Mouse (Mus musculus): ENCODE data around the gene Supt3.

The Supt3 gene

DNA sequence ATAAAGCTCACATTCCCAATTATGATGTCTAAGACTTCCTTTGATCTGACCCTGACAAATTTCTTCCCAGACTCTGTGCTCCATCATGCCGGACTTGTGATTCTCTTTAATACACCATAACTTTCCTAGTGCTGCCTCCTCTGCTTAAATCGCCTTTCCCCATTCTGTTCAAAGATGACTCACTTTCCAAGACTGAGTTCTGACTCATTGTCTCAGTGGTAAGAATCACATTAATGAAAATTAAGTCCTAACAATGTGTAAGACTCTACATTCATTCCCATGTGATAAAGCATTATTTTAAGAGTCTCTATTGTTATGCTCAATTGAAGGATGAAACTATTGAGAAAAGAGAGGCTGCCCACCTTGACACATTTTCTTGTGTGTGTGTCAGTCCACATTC lies 6.1 kb upstream of the Supt3 start:
- CTCF ChIA-PET, result interaction anchor here in 1 of 4 experiments (0.6 kb wide), 1 partner anchor 173 kb away, joined by 3 read pairs; no protein-coding TSS in a partner anchor
- POLR2A ChIA-PET, result no interaction called here

- ChIA-PET CTCF (interaction anchor here in 1 of 4 experiments (0.7 kb wide), 1 partner anchor 366 kb away, joined by 3 read pairs; no protein-coding TSS in a partner anchor), POLR2A (interaction anchor here in 1 of 4 experiments (0.6 kb wide), 1 partner anchor 1897 kb away, joined by 3 read pairs; no protein-coding TSS in a partner anchor)
These were observed 4.4 kb upstream of the Supt3 start for GRCm38 (mm10) chr17:44772576-44772975.

- ChIA-PET CTCF (interaction anchor here in 3 of 4 experiments (0.7 to 1.5 kb wide), 5 partner anchors 11 to 268 kb away, joined by 3 to 6 read pairs (median 3); no protein-coding TSS in a partner anchor), POLR2A (interaction anchor here in 2 of 4 experiments (0.6 to 2.3 kb wide), 10 partner anchors 9 to 377 kb away, joined by 3 to 12 read pairs (median 4); no protein-coding TSS in a partner anchor)
These were observed 419 bp downstream of the Supt3 start for GRCm38 (mm10) chr17:44777337-44777804.

DNA sequence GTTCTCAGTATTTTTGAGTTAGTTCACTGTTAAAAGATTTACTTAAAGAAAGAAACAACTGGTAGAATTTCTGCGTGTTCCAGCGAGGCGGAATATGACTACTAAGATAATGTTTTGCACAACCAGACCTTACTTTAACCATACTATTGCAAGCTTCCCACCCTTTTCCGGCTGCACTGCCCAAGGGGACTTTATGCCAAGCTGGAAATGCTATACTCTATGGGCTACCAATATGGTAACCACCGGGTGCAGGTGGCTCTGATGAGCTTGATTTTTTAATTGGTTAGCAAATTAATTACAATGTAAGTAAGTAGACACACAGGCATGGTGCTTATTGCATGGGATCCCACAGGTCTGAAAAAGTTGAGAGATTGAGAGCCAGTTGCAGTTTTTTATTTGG lies 1.2 kb downstream of the Supt3 start:
- POLR2A ChIA-PET, result interaction anchor here in 3 of 4 experiments (0.6 to 2.3 kb wide), 8 partner anchors 9 to 1047 kb away, joined by 3 to 12 read pairs (median 3); no protein-coding TSS in a partner anchor
- CTCF ChIA-PET, result interaction anchor here in 2 of 4 experiments (1.0 to 1.5 kb wide), 3 partner anchors 11 to 268 kb away, joined by 3 to 6 read pairs (median 3); no protein-coding TSS in a partner anchor

- ChIA-PET CTCF (no interaction called here), POLR2A (interaction anchor here in 2 of 4 experiments (0.6 to 1.0 kb wide), 2 partner anchors 25 to 143 kb away, joined by 3 to 5 read pairs; no protein-coding TSS in a partner anchor)
These were observed 3.4 kb downstream of the Supt3 start for GRCm38 (mm10) chr17:44780353-44780752.

DNA sequence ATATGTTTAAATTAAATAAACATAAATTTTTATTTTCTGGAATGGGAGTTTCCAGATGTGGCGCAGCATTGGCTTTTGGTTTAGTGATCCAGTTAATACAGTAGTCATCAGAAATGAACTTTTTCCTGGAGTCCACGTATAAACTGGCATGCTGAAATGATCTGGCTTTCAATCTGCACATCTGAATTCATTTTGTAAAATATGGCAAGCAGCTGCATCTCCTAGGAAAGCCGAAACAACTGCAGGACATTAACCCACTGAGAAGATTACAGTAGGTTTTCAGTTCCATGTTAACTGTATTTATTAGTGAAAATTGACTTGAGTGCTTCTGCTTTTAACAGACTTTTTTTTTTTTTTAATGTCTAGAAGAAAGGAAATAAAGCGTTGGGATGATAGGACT lies 5.4 kb downstream of the Supt3 start:
- CTCF ChIA-PET, result interaction anchor here in 1 of 4 experiments (0.7 kb wide), 1 partner anchor 22 kb away, joined by 6 read pairs; no protein-coding TSS in a partner anchor
- POLR2A ChIA-PET, result no interaction called here

DNA sequence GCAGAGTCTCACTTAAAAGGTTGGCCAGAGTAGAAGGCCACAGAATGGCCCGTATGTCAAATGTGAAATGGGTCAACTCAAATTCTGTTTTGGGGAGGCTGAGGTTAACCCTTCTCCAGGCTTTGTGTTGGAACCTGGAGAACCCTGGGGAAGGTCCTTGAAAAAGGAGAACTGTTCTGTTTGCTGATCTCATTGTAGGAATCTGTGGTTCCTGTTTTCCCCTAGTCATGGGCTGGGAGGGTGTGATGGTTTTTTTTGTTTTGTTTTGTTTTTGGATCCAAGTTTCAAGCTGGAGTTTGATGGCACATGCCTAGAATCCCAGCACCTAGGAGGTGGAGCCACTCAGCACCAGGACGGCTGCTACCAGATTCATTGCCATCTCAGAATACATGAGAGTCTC lies 6.2 kb downstream of the Supt3 start:
- POLR2A ChIA-PET, result interaction anchor here in 1 of 4 experiments (0.6 kb wide), 1 partner anchor 170 kb away, joined by 3 read pairs; no protein-coding TSS in a partner anchor
- CTCF ChIA-PET, result interaction anchor here in 2 of 4 experiments (0.6 to 0.7 kb wide), 2 partner anchors 21 to 718 kb away, joined by 3 to 6 read pairs; no protein-coding TSS in a partner anchor

DNA sequence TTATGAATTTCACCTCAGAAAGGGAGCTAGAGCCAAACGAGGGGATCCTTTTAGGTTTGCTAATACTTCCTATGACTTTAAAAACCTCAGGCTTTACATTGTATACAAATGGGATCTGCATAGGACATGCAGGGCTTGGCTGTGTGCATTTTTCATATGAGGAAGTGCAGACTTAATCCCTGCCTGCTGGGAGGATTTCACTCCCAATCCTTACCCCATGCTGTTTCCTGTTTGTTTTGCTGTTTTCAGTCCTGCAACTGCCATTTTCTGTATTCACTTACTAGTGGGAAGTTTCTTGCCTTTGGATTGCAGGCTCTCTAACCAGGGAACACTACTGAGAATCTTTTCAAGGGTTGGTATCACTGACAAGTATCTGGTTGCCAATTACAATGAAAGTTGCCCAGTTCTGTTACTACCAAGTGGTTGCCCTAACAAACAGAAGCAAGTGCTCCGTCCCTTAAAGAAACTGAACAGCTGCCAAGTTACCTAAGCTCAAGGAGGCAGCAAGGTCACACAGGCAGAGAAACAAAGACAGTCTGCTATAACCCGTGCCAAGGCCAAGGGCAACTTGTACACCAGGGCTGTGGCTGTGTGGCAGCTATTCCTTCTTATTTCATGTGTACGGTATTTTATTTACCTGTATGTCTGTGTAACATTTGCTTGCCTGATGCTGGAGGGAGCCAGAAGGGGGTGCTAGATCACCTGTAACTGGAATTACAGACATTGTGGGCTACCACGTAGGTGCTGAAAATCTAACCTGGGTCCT lies 12.2 kb downstream of the Supt3 start:
- ChIA-PET CTCF (interaction anchor here in 3 of 4 experiments (0.6 to 1.9 kb wide), 8 partner anchors 11 to 744 kb away, joined by 3 to 6 read pairs (median 3); no protein-coding TSS in a partner anchor), POLR2A (interaction anchor here in 2 of 4 experiments (1.0 to 2.3 kb wide), 2 partner anchors 12 kb away, joined by 3 to 12 read pairs; partner anchors contain the start of gene Supt3 (in 2 of the 2))

DNA sequence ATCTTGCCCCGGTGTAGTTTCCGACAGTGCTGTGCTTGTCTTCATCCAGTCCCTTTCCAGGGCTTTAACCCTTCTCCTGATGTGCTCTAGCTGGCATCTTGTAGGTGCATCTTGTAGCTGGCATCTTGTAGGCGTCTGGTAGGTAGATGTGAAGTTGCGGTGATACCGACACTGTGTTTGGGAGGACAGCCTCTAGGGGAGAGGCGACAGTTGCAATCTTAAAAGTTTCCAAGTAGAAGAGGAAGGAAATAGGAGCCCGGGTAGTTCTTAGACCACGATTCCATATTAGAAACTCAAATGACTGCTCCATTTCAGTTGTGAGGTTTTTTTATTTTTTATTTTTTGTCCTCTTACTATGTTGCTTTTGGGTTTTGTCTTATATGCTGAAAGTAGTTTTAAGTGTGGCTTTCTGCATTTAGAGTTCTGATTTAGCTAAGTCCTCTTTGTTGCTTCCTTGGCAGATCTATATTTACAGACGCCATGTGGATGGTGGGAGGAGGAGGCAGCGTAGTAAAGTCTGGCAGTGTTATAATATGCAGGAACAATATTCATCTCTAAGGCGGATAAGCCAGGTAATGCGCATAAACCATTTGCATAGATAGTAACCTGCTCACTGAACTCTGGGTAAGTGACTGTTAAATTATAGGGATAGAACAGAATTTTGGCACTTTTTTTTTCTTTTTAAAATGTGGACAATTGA lies 15.4 kb downstream of the Supt3 start:
- POLR2A ChIA-PET, result interaction anchor here in 1 of 4 experiments (0.6 to 1.1 kb wide), 2 partner anchors 15 to 61 kb away, joined by 3 to 4 read pairs; no protein-coding TSS in a partner anchor
- CTCF ChIA-PET, result no interaction called here

DNA sequence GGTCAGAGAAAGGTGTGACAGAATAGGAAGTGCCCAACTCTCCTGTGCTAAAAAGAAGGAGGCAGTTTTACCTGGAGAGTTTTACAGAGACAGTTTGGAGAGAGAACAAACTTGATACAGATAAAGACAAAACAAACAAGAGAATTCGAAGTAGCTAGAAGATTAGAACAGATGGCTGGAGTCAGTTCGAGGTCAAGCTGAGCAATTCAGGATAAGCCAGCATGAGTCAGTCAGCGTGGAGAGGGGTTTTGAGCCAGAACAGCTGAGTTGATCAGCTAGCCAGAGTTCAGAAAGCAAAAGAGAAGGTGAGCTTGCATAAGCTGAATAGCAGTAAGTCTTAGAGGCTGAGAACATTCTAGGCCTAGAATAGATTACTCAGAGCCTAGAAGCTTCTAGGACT lies 20.4 kb downstream of the Supt3 start:
- ChIA-PET POLR2A (no interaction called here), CTCF (no interaction called here)

DNA sequence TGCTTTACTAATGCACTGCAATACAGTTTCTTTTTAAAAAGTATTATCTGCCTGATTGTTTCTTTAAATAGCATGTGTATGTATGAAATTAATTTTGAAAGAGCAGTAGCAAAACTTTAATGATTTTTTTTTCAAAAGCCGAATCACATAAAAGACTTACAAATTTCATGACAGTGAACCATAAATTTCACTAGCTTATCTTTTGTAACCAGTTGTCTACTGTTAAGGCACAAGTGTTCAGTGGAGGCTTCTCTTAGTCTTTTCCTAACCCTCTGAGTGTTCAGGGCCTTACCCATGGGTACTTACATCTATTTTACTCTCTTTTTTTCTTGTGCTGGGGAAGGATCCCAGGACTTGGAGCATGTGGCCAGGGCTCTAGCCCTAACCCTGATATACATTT lies 30.1 kb downstream of the Supt3 start:
- POLR2A ChIA-PET, result no interaction called here
- CTCF ChIA-PET, result no interaction called here

- POLR2A ChIA-PET, result interaction anchor here in 1 of 4 experiments (1.1 kb wide), 1 partner anchor 14 kb away, joined by 3 read pairs; no protein-coding TSS in a partner anchor
- CTCF ChIA-PET, result interaction anchor here in 1 of 4 experiments (0.6 kb wide), 1 partner anchor 101 kb away, joined by 3 read pairs; no protein-coding TSS in a partner anchor
These were observed 37.7 kb downstream of the Supt3 start, which contains the start of gene Runx2 for GRCm38 (mm10) chr17:44814508-44815175. Gene Runx2, minus strand, starts transcription at chr17:44814797.

- ChIA-PET CTCF (no interaction called here), POLR2A (interaction anchor here in 1 of 4 experiments (0.6 kb wide), 1 partner anchor 1244 kb away, joined by 4 read pairs; no protein-coding TSS in a partner anchor)
These were observed 41.9 kb downstream of the Supt3 start for GRCm38 (mm10) chr17:44818825-44819224.

GRCm38 (mm10) chr17:44819816-44820215 lies 42.9 kb downstream of the Supt3 start:
- POLR2A ChIA-PET, result no interaction called here
- CTCF ChIA-PET, result no interaction called here

GRCm38 (mm10) chr17:44821940-44822339 lies 45.0 kb downstream of the Supt3 start:
- ChIA-PET POLR2A (interaction anchor here in 1 of 4 experiments (0.7 kb wide), 1 partner anchor 510 kb away, joined by 4 read pairs; no protein-coding TSS in a partner anchor), CTCF (no interaction called here)

DNA sequence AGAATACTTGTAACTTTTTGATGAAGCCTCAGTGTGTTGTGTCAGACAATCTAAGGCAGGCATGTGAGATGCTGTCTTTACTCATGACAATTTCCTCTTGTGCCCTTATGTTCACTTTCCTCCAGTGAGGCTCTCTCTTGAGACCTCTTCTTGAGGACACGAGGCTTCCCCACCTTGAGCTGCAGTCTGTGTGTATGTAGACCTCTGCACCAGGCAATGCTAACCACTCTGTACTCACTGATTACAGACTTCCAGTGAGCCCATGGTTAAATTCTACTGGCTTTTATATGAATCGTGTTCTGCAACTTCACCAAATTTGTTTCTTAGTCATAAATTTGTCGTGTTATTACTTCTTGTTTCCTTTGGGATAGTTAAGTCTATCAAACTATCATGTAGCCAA lies 50.2 kb downstream of the Supt3 start:
- ChIA-PET CTCF (no interaction called here), POLR2A (no interaction called here)

- CTCF ChIA-PET, result no interaction called here
- POLR2A ChIA-PET, result no interaction called here
These were observed 51.0 kb downstream of the Supt3 start for GRCm38 (mm10) chr17:44827964-44828363.

- POLR2A ChIA-PET, result interaction anchor here in 1 of 4 experiments (0.7 kb wide), 1 partner anchor 232 kb away, joined by 4 read pairs; no protein-coding TSS in a partner anchor
- CTCF ChIA-PET, result no interaction called here
These were observed 52.6 kb downstream of the Supt3 start for GRCm38 (mm10) chr17:44829587-44829986.

Measured in embryonic stem cell, embryonic (primary cell).